Mouse (Mus musculus) c-Kit-negative CD71-positive TER-119-positive erythroid progenitor cells, embryonic 14.5 days (primary cell): ENCODE results near the gene Serpina3k.
"Not testable (repeated sequence)": the region's sequence is repeated elsewhere in the genome, so short reads cannot be mapped to it uniquely, and the experiment has no call there.

Experiments used
- DNase-seq: peaks from one replicate; pipeline ENCODE4 v3.0.0-alpha.2; 2013; ENCODE audit warnings: low read depth, low spot score

The Serpina3k gene

GRCm38 (mm10) chr12:104338226-104338625, at the start of gene Serpina3k, which contains the start of gene Serpina3m:
Serpina3k (plus strand) TSS chr12:104338486.
Serpina3m (plus strand) TSS chr12:104338486.
- DNase-seq, result not testable (repeated sequence)

GRCm38 (mm10) chr12:104289872-104290271, 48.4 kb upstream of the Serpina3k start:
- DNase-seq, result no peak

GRCm38 (mm10) chr12:104293963-104294362, 44.3 kb upstream of the Serpina3k start:
- no peak for DNase-seq

GRCm38 (mm10) chr12:104298049-104298448, 40.2 kb upstream of the Serpina3k start:
- no peak for DNase-seq

- no peak for DNase-seq
Measured at GRCm38 (mm10) chr12:104305991-104306390, 32.3 kb upstream of the Serpina3k start.

GRCm38 (mm10) chr12:104314253-104314652, 24.0 kb upstream of the Serpina3k start, which contains the start of gene Serpina3j:
Serpina3j (plus strand) TSS chr12:104314553.
- DNase-seq, result no peak

GRCm38 (mm10) chr12:104322454-104322853, 15.8 kb upstream of the Serpina3k start:
- no peak for DNase-seq

- no peak for DNase-seq
Measured at GRCm38 (mm10) chr12:104331701-104332100, 6.6 kb upstream of the Serpina3k start.

- not testable (repeated sequence) for DNase-seq
Measured at GRCm38 (mm10) chr12:104336873-104337272, 1.4 kb upstream of the Serpina3k start.

- DNase-seq, result no peak
Measured at GRCm38 (mm10) chr12:104338705-104339104, 419 bp downstream of the Serpina3k start.

GRCm38 (mm10) chr12:104342489-104342888, 4.2 kb downstream of the Serpina3k start:
- DNase-seq, result not testable (repeated sequence)

GRCm38 (mm10) chr12:104345181-104345580, 6.9 kb downstream of the Serpina3k start:
- DNase-seq, result no peak

- DNase-seq, result no peak
Measured at GRCm38 (mm10) chr12:104345707-104346106, 7.4 kb downstream of the Serpina3k start.

GRCm38 (mm10) chr12:104347091-104347490, 8.8 kb downstream of the Serpina3k start:
- no peak for DNase-seq

- DNase-seq, result not testable (repeated sequence)
Measured at GRCm38 (mm10) chr12:104351812-104352211, 13.5 kb downstream of the Serpina3k start.

GRCm38 (mm10) chr12:104356006-104356405, 17.7 kb downstream of the Serpina3k start:
- DNase-seq, result no peak

GRCm38 (mm10) chr12:104369986-104370385, 31.7 kb downstream of the Serpina3k start:
- DNase-seq, result no peak

GRCm38 (mm10) chr12:104377179-104377578, 38.9 kb downstream of the Serpina3k start:
- not testable (repeated sequence) for DNase-seq

GRCm38 (mm10) chr12:104378351-104378750, 40.1 kb downstream of the Serpina3k start:
- DNase-seq, result not testable (repeated sequence)

- DNase-seq, result not testable (repeated sequence)
Measured at GRCm38 (mm10) chr12:104378815-104379214, 40.5 kb downstream of the Serpina3k start.

- no peak for DNase-seq
Measured at GRCm38 (mm10) chr12:104379856-104380255, 41.6 kb downstream of the Serpina3k start.

GRCm38 (mm10) chr12:104381071-104381604, 42.9 kb downstream of the Serpina3k start:
- not testable (repeated sequence) for DNase-seq

GRCm38 (mm10) chr12:104385987-104386386, 47.7 kb downstream of the Serpina3k start:
- not testable (repeated sequence) for DNase-seq

- not testable (repeated sequence) for DNase-seq
Measured at GRCm38 (mm10) chr12:104386878-104387277, 48.6 kb downstream of the Serpina3k start.
